Mouse (Mus musculus): ENCODE results near the gene Celf2. TPM values are rescaled to one million over a fixed set of nuclear protein-coding genes. Genes with fewer than 3 reads are reported as not detected.

Gene Celf2
- polyA plus RNA-seq, 1 experiment from 2014 or later: 60.7 TPM

- Histone ChIP-seq H3K36me3 (no peaks in the 10 kb centered on the region), H3K27ac (no peak overlapping the region), H3K4me3 (no peak overlapping the region), H3K9me3 (no peaks in the 10 kb centered on the region), H3K4me2 (no peak overlapping the region), H3K27me3 (no peaks in the 10 kb centered on the region), H3K4me1 (no peaks in the 10 kb centered on the region), H3K9ac (no peak overlapping the region)
- WGBS: 78% methylated on average over 4 of the region's 4 CpGs
- no peak for ATAC-seq (ENCODE audit: insufficient number of reproducible peaks, low FRiP score, low TSS enrichment, low read depth)
These were observed 862.3 kb downstream of the Celf2 start for GRCm38 (mm10) chr2:6647028-6647427.

- H3K4me3 ChIP-seq: no peak overlapping the region
- no peaks in the 10 kb centered on the region for H3K9me3 ChIP-seq
- H3K4me1 ChIP-seq: no peaks in the 10 kb centered on the region
- no peak overlapping the region for H3K27ac ChIP-seq
- H3K9ac ChIP-seq: no peak overlapping the region
- no peaks in the 10 kb centered on the region for H3K36me3 ChIP-seq
- ATAC-seq (ENCODE audit: insufficient number of reproducible peaks, low FRiP score, low TSS enrichment, low read depth): no peak
- WGBS: 77% methylated on average over 3 of the region's 3 CpGs
- no peak overlapping the region for H3K4me2 ChIP-seq
- no peaks in the 10 kb centered on the region for H3K27me3 ChIP-seq
These were observed 863.0 kb downstream of the Celf2 start for GRCm38 (mm10) chr2:6646325-6646724.

GRCm38 (mm10) chr2:6642222-6642850 is 867.0 kb downstream of the Celf2 start:
- Histone ChIP-seq H3K4me2 (no peak overlapping the region), H3K9me3 (no peaks in the 10 kb centered on the region), H3K4me3 (no peak overlapping the region), H3K36me3 (no peaks in the 10 kb centered on the region), H3K4me1 (no peaks in the 10 kb centered on the region), H3K27me3 (no peaks in the 10 kb centered on the region), H3K27ac (no peak overlapping the region), H3K9ac (no peak overlapping the region)
- 76% methylated on average over 3 of the region's 3 CpGs for WGBS
- no peak for ATAC-seq (ENCODE audit: insufficient number of reproducible peaks, low FRiP score, low TSS enrichment, low read depth)

GRCm38 (mm10) chr2:6639370-6639769 is 870.0 kb downstream of the Celf2 start:
- 76% methylated on average over 6 of the region's 6 CpGs for WGBS

DNA sequence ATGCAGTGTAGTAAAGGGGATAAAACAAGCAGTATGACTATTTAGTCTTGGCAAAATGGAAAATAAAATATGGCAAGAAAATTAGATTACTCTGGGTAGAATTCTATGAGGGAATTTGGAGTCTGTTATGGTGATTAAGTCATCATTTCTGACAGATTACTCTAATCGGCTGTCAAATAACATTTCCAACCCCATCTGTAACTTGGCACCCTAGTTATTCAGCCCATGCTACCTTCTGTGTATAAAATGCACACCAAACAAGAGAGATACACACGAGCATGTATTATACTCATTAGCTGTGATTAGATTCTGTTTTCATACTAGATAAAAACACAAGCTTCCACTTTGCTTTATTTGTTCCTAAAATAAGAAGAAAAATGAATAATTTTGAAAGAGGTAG is 872.2 kb downstream of the Celf2 start:
- Histone ChIP-seq H3K27me3 (no peaks in the 10 kb centered on the region), H3K4me3 (no peak overlapping the region), H3K27ac (no peak overlapping the region), H3K9ac (no peak overlapping the region), H3K4me2 (no peak overlapping the region), H3K36me3 (no peaks in the 10 kb centered on the region), H3K4me1 (no peaks in the 10 kb centered on the region), H3K9me3 (no peaks in the 10 kb centered on the region)
- no peak for ATAC-seq (ENCODE audit: insufficient number of reproducible peaks, low FRiP score, low TSS enrichment, low read depth)
- WGBS: 70% methylated on average over 2 of the region's 2 CpGs

More at GRCm38 (mm10) chr2:6639370-6639769, 870.0 kb downstream of the Celf2 start:
- H3K27me3 ChIP-seq: no peaks in the 10 kb centered on the region
- H3K4me3 ChIP-seq: no peak overlapping the region
- no peak overlapping the region for H3K9ac ChIP-seq
- no peaks in the 10 kb centered on the region for H3K4me1 ChIP-seq
- ATAC-seq (ENCODE audit: insufficient number of reproducible peaks, low FRiP score, low TSS enrichment, low read depth): no peak
- H3K27ac ChIP-seq: no peak overlapping the region
- no peaks in the 10 kb centered on the region for H3K36me3 ChIP-seq
- H3K9me3 ChIP-seq: no peaks in the 10 kb centered on the region
- no peak overlapping the region for H3K4me2 ChIP-seq

DNA sequence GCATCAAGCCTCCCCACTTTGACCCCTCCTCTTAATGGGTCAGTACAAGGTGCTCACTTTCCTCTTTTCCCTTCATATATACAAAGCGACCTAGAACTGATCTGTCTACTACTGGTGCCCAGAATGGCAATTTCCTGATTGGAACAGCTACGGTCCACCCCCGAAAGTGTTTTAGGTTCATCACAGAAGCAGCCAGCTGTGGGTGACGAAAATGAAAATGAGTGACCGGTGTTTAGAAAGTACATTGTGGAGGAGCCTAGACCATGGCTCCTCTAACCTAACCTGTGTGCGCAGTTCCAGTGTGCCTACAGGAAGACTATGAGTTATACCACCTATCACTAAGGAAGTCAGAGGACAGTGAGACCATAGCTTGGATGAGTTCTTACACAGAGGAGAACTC is 874.5 kb downstream of the Celf2 start:
- no peak overlapping the region for H3K9ac ChIP-seq
- H3K4me3 ChIP-seq: no peak overlapping the region
- H3K4me1 ChIP-seq: no peaks in the 10 kb centered on the region
- ATAC-seq (ENCODE audit: insufficient number of reproducible peaks, low FRiP score, low TSS enrichment, low read depth): no peak
- no peak overlapping the region for H3K27ac ChIP-seq
- no peaks in the 10 kb centered on the region for H3K27me3 ChIP-seq
- WGBS: 93% methylated on average over 6 of the region's 6 CpGs
- no peaks in the 10 kb centered on the region for H3K9me3 ChIP-seq
- no peaks in the 10 kb centered on the region for H3K36me3 ChIP-seq
- no peak overlapping the region for H3K4me2 ChIP-seq

DNA sequence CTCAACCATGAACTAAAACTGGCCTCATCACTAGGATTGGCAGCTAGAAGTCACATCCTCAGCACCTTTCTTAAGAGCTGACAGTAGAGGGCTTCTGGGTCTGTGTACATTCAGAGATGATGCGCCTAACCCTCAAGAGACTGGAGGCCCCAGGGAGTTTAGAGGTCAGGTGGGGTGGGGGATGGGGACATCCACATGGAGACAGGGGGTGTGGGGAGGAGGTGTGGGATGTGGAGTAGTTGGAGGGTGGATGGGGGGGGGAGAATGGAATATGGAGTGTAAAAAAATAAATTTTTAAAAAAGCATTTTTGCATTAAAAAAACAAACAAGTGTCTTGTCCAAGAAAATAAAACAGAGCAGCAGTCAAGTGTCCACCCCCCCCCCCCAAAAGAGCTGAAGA is 876.2 kb downstream of the Celf2 start:
- no peak overlapping the region for H3K4me3 ChIP-seq
- WGBS: 95% methylated on average over 1 of the region's 1 CpGs
- H3K9me3 ChIP-seq: no peaks in the 10 kb centered on the region
- no peaks in the 10 kb centered on the region for H3K27me3 ChIP-seq
- no peaks in the 10 kb centered on the region for H3K36me3 ChIP-seq
- no peaks in the 10 kb centered on the region for H3K4me1 ChIP-seq
- no peak overlapping the region for H3K4me2 ChIP-seq
- no peak overlapping the region for H3K27ac ChIP-seq
- ATAC-seq (ENCODE audit: insufficient number of reproducible peaks, low FRiP score, low TSS enrichment, low read depth): no peak
- no peak overlapping the region for H3K9ac ChIP-seq

DNA sequence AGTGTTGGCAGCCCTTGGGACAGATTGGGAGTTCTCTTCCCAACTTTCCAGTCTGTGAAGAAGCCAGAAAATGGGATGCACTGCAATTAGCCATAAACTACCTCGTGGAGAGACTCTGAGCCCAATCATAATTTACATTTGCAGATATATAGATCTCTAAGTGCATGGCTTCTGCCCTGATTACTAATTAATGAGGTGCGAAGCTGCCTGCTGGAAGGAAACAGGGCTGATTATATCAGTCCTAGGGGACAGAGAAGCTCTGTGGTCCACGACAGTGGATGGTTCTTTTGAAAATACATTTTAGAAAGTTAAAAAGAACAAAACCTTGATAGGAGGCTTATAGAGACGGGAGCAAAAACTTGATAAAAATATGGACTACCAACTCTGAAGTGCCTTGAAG is 885.6 kb downstream of the Celf2 start:
- Histone ChIP-seq H3K4me1 (no peaks in the 10 kb centered on the region), H3K4me2 (no peak overlapping the region), H3K9ac (no peak overlapping the region), H3K27ac (no peak overlapping the region), H3K4me3 (no peak overlapping the region), H3K27me3 (no peaks in the 10 kb centered on the region), H3K36me3 (no peaks in the 10 kb centered on the region), H3K9me3 (no peaks in the 10 kb centered on the region)
- WGBS: 58% methylated on average over 4 of the region's 4 CpGs
- ATAC-seq (ENCODE audit: insufficient number of reproducible peaks, low FRiP score, low TSS enrichment, low read depth): no peak

GRCm38 (mm10) chr2:6622082-6622481 is 887.3 kb downstream of the Celf2 start:
- Histone ChIP-seq H3K4me2 (no peak overlapping the region), H3K4me1 (no peaks in the 10 kb centered on the region), H3K4me3 (no peak overlapping the region), H3K27ac (no peak overlapping the region), H3K9me3 (no peaks in the 10 kb centered on the region), H3K27me3 (no peaks in the 10 kb centered on the region), H3K9ac (no peak overlapping the region), H3K36me3 (no peaks in the 10 kb centered on the region)
- no peak for ATAC-seq (ENCODE audit: insufficient number of reproducible peaks, low FRiP score, low TSS enrichment, low read depth)
- WGBS: 48% methylated on average over 5 of the region's 5 CpGs

- no peak overlapping the region for H3K9ac ChIP-seq
- no peaks in the 10 kb centered on the region for H3K27me3 ChIP-seq
- H3K36me3 ChIP-seq: no peaks in the 10 kb centered on the region
- H3K4me3 ChIP-seq: no peak overlapping the region
- H3K9me3 ChIP-seq: no peaks in the 10 kb centered on the region
- H3K27ac ChIP-seq: no peak overlapping the region
- ATAC-seq (ENCODE audit: insufficient number of reproducible peaks, low FRiP score, low TSS enrichment, low read depth): no peak
- no peak overlapping the region for H3K4me2 ChIP-seq
- WGBS: 95% methylated on average over 3 of the region's 3 CpGs
- no peaks in the 10 kb centered on the region for H3K4me1 ChIP-seq
These were observed 890.5 kb downstream of the Celf2 start for GRCm38 (mm10) chr2:6618856-6619255.

- 61% methylated on average over 1 of the region's 1 CpGs for WGBS
- Histone ChIP-seq H3K9ac (no peak overlapping the region), H3K4me2 (no peak overlapping the region), H3K36me3 (no peaks in the 10 kb centered on the region), H3K4me1 (no peaks in the 10 kb centered on the region), H3K27me3 (no peaks in the 10 kb centered on the region), H3K27ac (no peak overlapping the region), H3K4me3 (no peak overlapping the region), H3K9me3 (no peaks in the 10 kb centered on the region)
- ATAC-seq (ENCODE audit: insufficient number of reproducible peaks, low FRiP score, low TSS enrichment, low read depth): no peak
These were observed 890.9 kb downstream of the Celf2 start for GRCm38 (mm10) chr2:6618450-6618849.

DNA sequence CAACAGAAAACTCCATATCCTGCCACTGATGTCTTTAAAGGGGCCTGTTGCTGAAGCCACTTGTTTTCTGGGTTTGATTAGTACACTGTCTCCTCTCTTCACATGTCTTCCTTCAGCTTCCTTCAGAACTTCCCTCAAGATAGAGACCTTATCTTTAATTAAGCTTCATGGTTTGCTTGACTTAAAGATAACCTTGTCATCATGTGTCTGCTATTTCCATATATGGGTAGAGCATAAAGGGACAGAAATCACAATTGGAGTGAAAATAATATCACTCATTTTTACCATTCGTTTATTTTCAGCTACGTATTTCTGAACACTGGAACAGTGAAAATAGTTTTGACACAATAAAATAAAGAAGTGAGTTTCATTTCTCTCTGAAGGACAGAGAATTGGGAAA is 905.0 kb downstream of the Celf2 start:
- Histone ChIP-seq H3K4me1 (no peaks in the 10 kb centered on the region), H3K4me3 (no peak overlapping the region), H3K9me3 (no peaks in the 10 kb centered on the region), H3K9ac (no peak overlapping the region), H3K27me3 (no peaks in the 10 kb centered on the region), H3K27ac (no peak overlapping the region), H3K36me3 (no peaks in the 10 kb centered on the region), H3K4me2 (no peak overlapping the region)
- 90% methylated on average over 2 of the region's 2 CpGs for WGBS
- no peak for ATAC-seq (ENCODE audit: insufficient number of reproducible peaks, low FRiP score, low TSS enrichment, low read depth)

GRCm38 (mm10) chr2:6603880-6604279 is 905.5 kb downstream of the Celf2 start:
- H3K4me1 ChIP-seq: no peaks in the 10 kb centered on the region
- H3K4me2 ChIP-seq: no peak overlapping the region
- H3K4me3 ChIP-seq: no peak overlapping the region
- H3K27ac ChIP-seq: no peak overlapping the region
- no peaks in the 10 kb centered on the region for H3K27me3 ChIP-seq
- ATAC-seq (ENCODE audit: insufficient number of reproducible peaks, low FRiP score, low TSS enrichment, low read depth): no peak
- H3K36me3 ChIP-seq: no peaks in the 10 kb centered on the region
- no peaks in the 10 kb centered on the region for H3K9me3 ChIP-seq
- WGBS: 77% methylated on average over 6 of the region's 6 CpGs
- no peak overlapping the region for H3K9ac ChIP-seq
